Mouse (Mus musculus) heart, adult 10 weeks (tissue): ENCODE data around the gene Cdadc1. TPM values are rescaled to one million over a fixed set of nuclear protein-coding genes. Genes with fewer than 3 reads are reported as not detected.

Experiments used
- polyA plus RNA-seq: library from polyadenylated mRNA; stranded (reverse); fragments of 350-450 nt; fragmentation: Illumina TruSeq; extraction: RNeasy Lipid Tissue Mini Kit (QIAGEN cat#74804); gene quantifications from one replicate; pipeline ENCODE4 v1.2.3, GENCODE M21; 2014; ENCODE audit warnings: low read depth, low replicate concordance

The Cdadc1 gene
- polyA plus RNA-seq = 47.3 TPM

DNA sequence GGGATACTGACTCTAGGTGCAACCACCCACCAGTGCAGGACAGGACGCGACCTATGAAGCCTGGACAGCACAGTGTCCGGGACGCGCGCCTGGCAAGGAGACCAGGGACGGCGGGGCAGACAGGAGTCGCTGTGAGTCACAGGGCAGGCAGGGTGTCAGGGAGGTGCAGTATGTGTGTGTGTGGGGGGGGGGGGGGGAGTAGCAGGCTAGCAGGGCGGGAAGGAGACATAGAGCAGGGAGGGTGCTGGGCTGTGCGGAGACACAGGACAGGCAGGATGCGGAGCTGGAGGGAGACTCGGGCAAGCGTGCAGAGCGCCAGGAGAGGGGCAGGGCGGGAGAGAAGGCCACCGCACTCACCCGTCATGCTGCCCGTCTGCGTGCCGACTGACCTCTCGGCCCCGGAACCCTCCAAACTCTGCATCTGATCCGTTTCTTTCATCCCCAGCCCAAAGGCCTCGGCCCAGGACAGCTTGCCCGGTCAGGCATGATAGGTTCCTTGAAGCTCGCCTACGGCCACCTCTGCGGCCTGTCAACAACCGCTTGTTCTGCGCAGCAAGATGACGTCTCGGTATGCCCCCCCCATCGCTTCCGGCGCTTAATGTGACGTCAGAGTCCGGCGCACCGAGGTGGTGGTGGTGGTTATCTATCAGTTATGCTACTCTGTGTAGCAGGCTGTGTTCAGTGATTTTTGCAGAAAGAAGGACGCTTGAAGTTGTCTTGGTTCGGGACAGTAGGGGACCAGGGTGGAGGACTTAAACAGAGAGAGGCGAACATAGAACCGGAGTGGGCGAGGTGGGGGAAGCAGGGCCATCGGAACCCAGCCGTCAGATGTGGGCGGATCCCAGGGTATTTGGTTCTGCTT lies at the start of gene Cdadc1:
Gene Cdadc1, minus strand, starts transcription at position 562 of the 862 bp plus-strand sequence.

DNA sequence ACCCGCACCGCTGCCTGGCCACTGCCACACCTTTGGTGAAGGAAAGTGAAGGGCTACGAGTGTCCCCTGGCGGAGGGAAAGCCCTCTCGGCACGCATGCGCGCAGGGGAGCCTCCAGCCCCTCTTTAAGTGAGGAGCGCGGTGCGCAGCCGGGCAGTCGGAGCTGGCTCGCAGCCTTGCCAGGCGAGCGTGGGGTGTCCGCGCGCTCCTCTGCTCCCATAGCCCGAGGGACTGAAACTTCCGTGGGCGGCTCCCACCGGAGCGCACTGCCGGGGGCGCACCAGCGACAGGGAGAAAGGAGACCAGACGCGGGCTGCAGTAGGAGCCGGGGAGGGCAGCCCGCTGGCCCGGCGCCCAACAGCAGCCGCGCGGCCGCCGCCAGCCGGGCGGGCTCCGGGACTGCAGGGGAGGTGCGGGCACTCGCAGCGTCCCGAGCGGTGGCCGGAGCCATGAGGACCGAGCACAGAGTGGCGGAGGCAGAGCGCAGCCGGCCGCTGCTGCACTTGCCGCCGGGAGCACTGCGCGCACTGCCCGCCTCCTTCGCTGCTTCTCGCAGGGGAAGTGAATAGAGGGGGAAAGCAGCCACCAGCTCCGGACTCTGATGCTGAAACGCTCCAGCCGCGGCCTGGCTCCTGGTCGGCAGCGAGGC lies 27.5 kb upstream of the Cdadc1 start, which contains the start of gene Shisa2:
Gene Shisa2, plus strand, starts transcription at position 151 of the 648 bp plus-strand sequence.

Other genes starting within 250 kb of the Cdadc1 start
- 12.8 TPM for gene Phf11d, start 232.5 kb downstream of the Cdadc1 start, polyA plus RNA-seq
- gene Phf11c, start 202.6 kb downstream of the Cdadc1 start, polyA plus RNA-seq = 0.37 TPM
- 4.5 TPM for gene Setdb2, start 157.1 kb downstream of the Cdadc1 start, polyA plus RNA-seq
- 19.5 TPM for gene Cab39l, start 157.0 kb downstream of the Cdadc1 start, polyA plus RNA-seq
- 1.5 TPM for gene Shisa2, start 27.3 kb upstream of the Cdadc1 start, polyA plus RNA-seq